Mouse (Mus musculus) ES-Bruce4 (cell line): Measurements from ENCODE around the gene Zc3h4. TPM values are rescaled to one million over a fixed set of nuclear protein-coding genes. Genes with fewer than 3 reads are reported as not detected.

Experiments used
- H3K27ac ChIP-seq: 2 replicates; pipeline ENCODE4 v1.5.1; 2012; ENCODE audit warnings: low read length, inconsistent platforms; ENCODE audit not compliant: insufficient read depth
- H3K27me3 ChIP-seq: 2 replicates; pipeline ENCODE4 v1.6.1; 2012; ENCODE audit warnings: mild to moderate bottlenecking, low read length, inconsistent platforms; ENCODE audit not compliant: control insufficient read depth, poor library complexity, insufficient read depth, severe bottlenecking
- H3K36me3 ChIP-seq: 2 replicates; pipeline ENCODE4 v1.6.1; 2012; ENCODE audit warnings: inconsistent platforms, mild to moderate bottlenecking, low read length, moderate library complexity; ENCODE audit not compliant: control insufficient read depth, poor library complexity, insufficient read depth, severe bottlenecking
- H3K4me1 ChIP-seq: one replicate; pipeline ENCODE4 v1.8.1; 2011; ENCODE audit warnings: low read length; ENCODE audit not compliant: control insufficient read depth, insufficient read depth
- H3K4me3 ChIP-seq: 2 replicates; pipeline ENCODE4 v1.5.1; 2011; ENCODE audit warnings: low read depth, mild to moderate bottlenecking, low read length
- H3K9ac ChIP-seq: 2 replicates; pipeline ENCODE4 v1.6.1; 2012; ENCODE audit warnings: low read depth, mild to moderate bottlenecking, inconsistent platforms; ENCODE audit not compliant: poor library complexity, severe bottlenecking
- H3K9me3 ChIP-seq: replicated peaks from 2 replicates; pipeline ENCODE4 v1.6.1; 2012; ENCODE audit warnings: mild to moderate bottlenecking, low read length, inconsistent platforms; ENCODE audit not compliant: control insufficient read depth, poor library complexity, insufficient read depth, severe bottlenecking
- CTCF ChIP-seq: IDR thresholded peaks from one replicate; pipeline ENCODE4 v1.8.1; 2011; ENCODE audit warnings: low read depth, low read length
- EP300 ChIP-seq: IDR thresholded peaks from 2 replicates; pipeline ENCODE4 v1.6.1; 2011; ENCODE audit warnings: low read depth, low read length; ENCODE audit not compliant: insufficient read depth
- POLR2A ChIP-seq: IDR thresholded peaks from one replicate; pipeline ENCODE4 v1.8.1; 2011; ENCODE audit warnings: low read length; ENCODE audit not compliant: insufficient read depth
- polyA plus RNA-seq: library from polyadenylated mRNA; stranded (reverse); fragments of >200 nt; gene quantifications from 2 replicates; pipeline ENCODE4 v1.2.4, GENCODE M21; 2011; ENCODE audit warnings: low read depth; ENCODE audit not compliant: missing spikeins, insufficient read depth, insufficient read length

The Zc3h4 gene
- polyA plus RNA-seq, 1 experiment = 48.3 TPM

DNA sequence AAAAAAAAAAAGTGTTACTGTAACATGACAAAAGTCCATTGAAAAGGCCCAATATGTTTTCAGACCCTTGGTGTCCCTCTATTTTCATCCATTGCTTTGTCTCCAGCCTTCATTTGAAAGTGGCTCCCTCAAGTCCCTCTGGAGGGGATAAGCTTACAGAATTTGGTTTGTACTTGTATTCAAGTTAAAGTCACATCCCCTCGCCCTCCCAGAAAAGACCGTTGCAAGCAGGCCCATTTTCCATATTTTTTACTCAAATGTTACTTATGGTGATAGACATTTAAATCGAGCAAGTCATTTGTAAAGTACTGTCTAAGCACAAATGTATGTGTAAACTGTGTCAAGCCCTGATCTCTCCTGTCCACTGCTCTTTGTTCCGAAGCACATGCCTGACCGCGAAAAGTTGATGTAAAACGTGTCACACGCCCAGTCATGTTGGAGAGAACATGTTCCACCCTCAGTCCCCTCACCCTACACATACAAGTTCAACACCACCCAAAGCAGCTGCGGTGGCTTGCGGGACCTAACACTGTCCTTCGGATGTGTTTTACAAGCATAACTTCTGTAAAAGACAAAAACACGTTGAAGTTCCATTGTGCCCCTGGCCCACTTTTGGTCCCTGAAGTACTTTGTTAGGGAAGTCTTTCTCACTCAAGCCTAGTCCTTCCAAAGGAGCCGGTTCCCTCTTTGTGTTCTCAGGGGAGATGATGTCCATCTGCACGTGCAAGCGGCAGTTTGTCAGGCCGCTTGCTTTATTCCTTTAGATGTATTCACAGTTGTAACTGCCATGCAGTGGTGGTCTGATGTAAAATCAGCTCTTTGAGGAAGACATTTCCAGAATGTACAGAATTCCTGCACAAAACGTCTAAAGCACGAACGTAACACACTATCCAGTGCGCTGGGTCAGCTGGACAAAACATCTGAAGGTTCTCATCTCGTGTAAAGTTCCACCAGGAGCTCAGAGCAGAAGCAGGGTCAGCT is 2.5 kb downstream of the Zc3h4 start:
- Histone ChIP-seq H3K36me3 (peaks cover 4% of the 10 kb centered on the region; the same call in 1 of the 2 replicates), H3K27ac (peak overlapping the region; percentile 5), H3K4me3 (peak overlapping the region; percentile 49), H3K4me1 (peaks cover 1% of the 10 kb centered on the region), H3K9me3 (no peaks in the 10 kb centered on the region), H3K9ac (peak overlapping the region; percentile 97), H3K27me3 (no peaks in the 10 kb centered on the region)
- TF ChIP-seq CTCF = no peak

DNA sequence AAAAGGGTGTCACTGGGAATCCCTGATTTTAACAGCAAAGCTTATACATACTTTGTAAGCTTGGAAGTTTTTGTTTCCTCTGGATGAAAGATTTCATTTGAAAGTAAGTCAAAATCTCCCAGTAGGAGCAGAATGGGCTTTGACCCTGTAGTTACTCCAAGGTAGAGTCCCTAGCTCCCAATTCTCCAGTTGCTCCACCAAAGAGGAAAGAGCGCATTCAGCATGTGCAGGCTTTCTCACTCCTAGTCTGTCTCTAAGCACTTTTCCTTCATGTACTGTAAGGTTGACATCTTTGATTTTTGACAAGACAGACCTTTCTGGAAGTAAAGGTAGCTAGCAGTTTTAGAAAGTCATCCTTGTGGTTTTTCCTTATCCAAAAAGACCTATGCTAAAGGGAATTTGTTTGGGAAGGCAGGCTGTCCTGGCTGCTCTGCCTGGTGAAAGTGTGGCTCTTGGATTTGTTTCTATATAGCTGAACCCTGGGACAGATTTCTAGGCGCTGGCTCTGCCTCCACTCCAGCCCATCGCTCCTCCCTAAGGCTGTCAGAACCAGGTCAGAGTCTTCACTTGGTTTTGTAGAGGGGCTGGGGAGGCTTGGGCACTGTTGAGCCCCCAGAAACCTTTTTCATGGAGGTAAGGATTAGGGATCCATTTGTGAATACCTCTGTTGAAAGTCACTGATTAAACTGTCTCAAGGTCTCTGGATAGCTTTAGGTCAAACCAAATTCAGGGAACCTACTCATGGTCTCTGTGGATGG is 3.8 kb downstream of the Zc3h4 start:
- H3K36me3 ChIP-seq = peaks cover 4% of the 10 kb centered on the region; the same call in 1 of the 2 replicates
- no peak overlapping the region for H3K9ac ChIP-seq
- no peaks in the 10 kb centered on the region for H3K27me3 ChIP-seq
- H3K27ac ChIP-seq = no peak overlapping the region
- peaks cover 1% of the 10 kb centered on the region for H3K4me1 ChIP-seq
- no peaks in the 10 kb centered on the region for H3K9me3 ChIP-seq
- H3K4me3 ChIP-seq = no peak overlapping the region
- no peak for TF ChIP-seq POLR2A
- TF ChIP-seq EP300 = no peak
- TF ChIP-seq CTCF = no peak

DNA sequence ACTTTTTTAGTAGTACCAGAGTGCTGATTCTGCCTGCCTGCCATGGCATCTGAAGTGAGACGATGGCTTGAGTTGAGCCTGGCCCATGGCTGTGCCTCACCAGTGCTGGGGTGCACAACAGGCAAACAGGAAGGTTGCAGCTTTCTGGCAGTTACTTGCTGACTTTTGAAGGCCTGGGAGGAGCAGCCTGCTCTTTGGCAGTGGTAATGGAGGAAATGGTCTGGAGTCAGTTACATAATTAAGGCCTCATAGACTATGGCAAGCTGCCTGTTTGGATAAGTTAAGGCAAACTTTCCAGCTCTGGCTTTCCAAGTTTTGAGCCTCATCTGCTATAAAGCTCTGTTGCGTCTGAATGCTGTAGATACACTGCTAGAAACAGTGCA is 4.4 kb downstream of the Zc3h4 start:
- H3K27me3 ChIP-seq = no peaks in the 10 kb centered on the region
- H3K9me3 ChIP-seq = no peaks in the 10 kb centered on the region
- H3K4me3 ChIP-seq = no peak overlapping the region
- peaks cover 1% of the 10 kb centered on the region for H3K4me1 ChIP-seq
- H3K27ac ChIP-seq = peak overlapping the region; percentile 9; the same call in 1 of the 2 replicates
- no peak overlapping the region for H3K9ac ChIP-seq
- TF ChIP-seq EP300 = no peak
- TF ChIP-seq POLR2A = no peak
- no peak for TF ChIP-seq CTCF
- peaks cover 4% of the 10 kb centered on the region; the same call in 1 of the 2 replicates for H3K36me3 ChIP-seq

DNA sequence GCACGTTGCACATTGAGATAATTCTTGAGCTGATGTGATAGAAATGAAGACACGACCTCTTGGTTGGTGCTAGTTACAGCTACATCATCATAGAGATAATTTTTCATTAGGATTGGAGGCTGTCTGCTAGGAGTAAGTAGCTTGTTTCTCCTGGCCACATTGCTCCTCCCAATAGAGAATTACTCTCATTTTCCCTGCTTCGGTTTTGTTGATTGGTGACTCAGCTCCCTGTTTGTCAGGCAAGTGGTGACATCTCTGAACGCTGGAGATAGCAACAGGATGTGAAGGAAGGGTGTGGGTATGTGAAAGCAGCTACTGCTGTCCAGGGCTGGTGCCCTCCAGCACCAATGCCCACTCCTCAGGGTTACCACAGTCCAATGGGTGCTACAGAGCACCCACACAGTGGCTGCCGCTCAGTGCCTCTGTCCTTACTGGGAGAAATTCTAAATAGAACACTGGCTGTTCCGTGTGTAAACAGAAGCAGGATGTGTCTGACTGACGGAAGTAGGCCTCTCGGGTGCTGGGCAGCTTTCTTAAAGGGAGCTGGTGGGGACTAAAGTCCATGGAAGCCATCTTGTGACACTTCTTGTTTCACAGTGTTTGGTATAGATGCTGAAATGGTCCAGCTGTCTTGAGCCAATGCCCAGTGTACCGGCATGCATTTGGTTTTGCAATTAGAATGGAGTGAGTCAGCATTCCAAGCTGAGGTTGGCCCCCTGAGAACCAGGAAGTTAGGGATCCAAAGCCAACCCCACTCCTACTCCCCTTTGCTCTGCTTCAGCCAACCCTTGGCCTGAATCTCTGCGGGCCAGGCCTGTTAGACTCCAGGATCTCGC is 5.0 kb downstream of the Zc3h4 start:
- no peak overlapping the region for H3K4me3 ChIP-seq
- peaks cover 4% of the 10 kb centered on the region; the same call in 1 of the 2 replicates for H3K36me3 ChIP-seq
- no peaks in the 10 kb centered on the region for H3K27me3 ChIP-seq
- H3K9me3 ChIP-seq = no peaks in the 10 kb centered on the region
- TF ChIP-seq EP300 (no peak), CTCF (no peak), POLR2A (no peak)
- peak overlapping the region; percentile 10; the same call in 1 of the 2 replicates for H3K27ac ChIP-seq
- peaks cover 1% of the 10 kb centered on the region for H3K4me1 ChIP-seq
- H3K9ac ChIP-seq = 0 out of 2 replicates have a peak overlapping the region, but pooled peaks have one; percentile 1

DNA sequence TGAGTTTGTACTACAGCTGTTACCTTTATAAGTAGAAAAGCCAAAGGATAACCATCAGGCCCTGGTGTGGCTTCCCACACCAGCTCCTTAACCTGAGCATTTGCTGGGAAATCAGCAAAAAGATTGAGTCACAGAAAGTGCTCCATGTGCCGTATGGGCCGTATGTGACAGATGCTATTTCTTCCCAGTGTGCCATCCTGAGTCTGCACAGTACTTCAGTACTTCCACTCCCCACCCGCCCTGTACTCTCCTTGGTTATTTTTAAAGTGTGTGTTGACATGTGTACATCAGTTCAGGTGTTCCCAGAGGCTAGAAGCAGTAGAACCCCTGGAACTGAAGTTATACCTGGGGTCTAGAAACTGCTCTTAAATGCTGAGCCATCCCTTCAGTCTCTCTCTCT is 6.3 kb downstream of the Zc3h4 start:
- Histone ChIP-seq H3K36me3 (peaks cover 4% of the 10 kb centered on the region; the same call in 1 of the 2 replicates), H3K27ac (no peak overlapping the region)

More for the DNA sequence above, 6.3 kb downstream of the Zc3h4 start:
- Histone ChIP-seq H3K4me3 (no peak overlapping the region), H3K4me1 (peaks cover 1% of the 10 kb centered on the region), H3K27me3 (no peaks in the 10 kb centered on the region), H3K9me3 (no peaks in the 10 kb centered on the region), H3K9ac (no peak overlapping the region)
- TF ChIP-seq POLR2A (no peak), CTCF (no peak), EP300 (no peak)
